Mouse (Mus musculus) thymus, postnatal 10 days (tissue): ENCODE measurements around the gene Pomt2.

Experiments
- DNase-seq, 2 experiments: peaks; one replicate each; pipeline ENCODE4 v3.0.0; 2021; ENCODE audit warnings: low spot score in 2 of 2

Gene Pomt2

DNA sequence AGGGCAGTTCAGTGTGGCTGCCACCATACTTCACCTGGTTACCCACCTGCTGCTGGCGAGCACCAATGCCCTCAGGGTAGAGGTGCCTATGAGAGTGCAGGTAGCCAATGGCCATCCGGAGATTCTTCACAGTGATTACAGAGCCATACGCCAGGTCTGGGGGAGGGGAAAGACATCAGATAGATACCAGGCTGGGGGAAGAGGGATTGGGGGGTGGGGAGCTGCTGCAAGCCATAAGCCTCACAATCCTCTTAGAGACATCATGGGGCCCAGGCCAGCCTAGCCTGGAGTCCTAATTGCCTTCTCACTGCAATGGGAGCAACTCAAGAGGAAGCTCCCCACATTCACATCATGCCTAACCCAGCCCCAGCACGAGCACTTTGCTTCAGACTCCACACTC, 20.5 kb downstream of the Pomt2 start:
- DNase-seq, result no peak

DNA sequence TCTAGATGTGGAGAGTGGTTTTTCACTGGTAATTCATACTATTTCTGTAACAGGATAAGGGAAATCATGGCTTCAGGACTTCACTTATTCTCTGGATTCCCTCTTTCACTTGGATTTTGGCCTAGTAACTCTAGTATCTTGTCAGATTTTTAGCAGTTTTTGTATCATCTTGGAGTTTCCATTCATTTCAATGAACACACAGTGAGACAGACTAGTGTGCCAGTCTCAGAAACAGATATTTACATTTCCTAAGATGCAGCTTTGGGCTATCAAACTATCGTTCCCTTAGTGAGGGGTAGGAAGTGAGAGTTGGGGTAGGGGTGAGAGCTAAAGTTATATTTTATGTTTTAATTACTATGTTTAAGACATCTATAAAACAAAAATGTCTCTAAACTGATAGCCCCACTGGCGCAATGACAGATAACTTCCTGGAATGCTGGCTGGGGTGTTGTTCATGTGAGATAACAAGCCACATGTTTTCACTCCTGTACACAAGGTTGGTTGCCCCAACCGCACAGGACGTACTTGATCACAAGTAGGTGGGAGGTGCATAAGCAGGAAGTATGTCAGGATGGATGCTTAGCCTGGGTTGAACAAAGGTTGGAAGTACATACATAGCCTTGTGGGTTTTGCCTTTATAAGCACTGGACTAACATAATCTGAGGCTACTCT, 25.7 kb downstream of the Pomt2 start:
- no peak for DNase-seq

DNA sequence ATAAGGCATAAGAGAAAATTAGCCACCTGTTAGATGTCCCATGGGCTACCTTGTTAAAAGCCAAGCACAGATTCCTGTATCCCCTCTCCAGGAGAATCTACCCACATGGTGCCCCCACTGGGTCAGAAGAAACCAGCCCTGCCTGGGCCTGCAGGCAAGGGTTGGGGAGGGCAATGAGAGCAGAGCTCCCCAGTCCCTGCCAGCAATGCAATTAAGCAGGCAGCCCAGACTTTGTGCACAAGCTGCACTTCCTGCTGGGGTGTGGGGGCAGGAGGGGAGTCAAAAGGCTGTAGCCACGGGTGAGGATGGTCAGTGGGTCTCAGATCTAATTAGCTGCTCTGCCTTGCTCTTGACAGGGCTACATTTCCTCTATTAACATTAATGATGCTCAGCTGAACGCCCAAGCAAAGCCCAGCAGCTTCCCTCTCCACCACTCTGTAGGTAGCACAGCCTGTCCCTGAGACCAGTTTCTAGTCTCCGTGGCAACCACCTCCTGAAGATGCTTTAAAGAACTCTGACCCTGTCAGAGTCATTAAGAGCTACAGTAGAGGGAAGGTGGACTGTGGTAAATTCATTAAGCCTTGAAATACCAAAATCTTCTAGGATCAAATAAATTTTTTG, 40.3 kb downstream of the Pomt2 start:
- no peak for DNase-seq

DNA sequence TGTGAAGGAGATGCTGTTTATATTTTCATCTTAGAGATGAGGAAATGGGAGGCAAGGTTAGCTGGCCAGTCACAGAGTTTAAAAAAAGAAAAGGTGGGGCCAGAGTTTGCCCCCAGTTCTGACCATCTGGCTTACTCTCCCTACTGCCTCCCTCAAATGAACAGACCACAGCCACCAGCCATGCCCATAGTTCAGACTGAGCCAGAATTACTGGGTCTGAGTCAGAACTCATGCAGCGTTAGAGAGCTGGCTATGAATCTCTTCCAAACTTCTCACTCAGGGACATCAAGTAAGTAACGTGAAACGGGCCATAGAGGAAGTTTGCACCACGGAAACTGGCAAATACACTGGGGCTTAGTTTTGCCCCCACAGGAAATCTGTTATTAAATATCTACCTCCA, 43.0 kb downstream of the Pomt2 start:
- DNase-seq, result no peak

DNA sequence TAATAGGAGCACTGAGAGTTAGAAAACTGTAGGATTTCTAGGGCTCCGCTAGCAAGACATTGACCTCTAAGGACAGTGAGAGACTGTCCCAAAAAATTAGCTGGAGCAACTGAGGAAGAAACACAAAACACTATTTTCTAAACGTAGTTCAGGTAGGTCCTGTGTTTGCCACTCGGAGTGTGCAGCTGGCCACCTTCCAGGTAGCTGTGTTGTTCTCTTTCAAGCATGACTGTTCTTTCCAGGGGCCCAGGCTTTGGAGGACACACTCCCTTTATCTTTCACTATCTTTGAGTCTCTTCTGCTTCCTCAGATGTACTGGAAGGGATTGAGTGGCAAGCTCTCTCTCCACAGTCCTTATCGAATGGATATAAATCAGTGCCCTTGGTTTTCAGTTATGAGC, 44.3 kb downstream of the Pomt2 start:
- no peak for DNase-seq

DNA sequence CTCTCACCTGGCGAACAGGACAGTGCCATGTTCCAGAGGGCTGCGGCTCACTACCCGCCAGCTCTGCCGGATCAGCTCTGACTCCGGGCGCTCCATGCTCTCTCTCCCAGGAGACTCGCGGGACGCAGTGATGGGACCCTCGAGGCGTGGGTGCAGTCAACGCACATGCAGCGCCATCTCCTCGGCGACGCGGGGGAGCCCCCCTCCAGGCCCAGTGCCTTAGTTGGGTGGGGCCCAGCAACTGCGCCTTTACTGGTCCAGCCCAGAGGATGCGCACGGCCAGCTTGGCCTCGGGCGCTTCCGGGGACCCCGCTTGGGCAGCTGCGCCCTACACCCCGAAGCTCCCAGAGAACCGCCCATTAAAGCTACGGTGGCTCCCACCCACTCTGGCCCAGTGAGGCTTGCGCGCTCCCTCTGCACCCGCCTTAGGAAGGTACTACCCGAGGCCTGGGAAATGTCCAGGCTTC, 45.6 kb downstream of the Pomt2 start, which contains the start of gene Ngb:
TSS of gene Ngb (minus strand) at position 375 of the 467 bp plus-strand sequence.
- no peak for DNase-seq

DNA sequence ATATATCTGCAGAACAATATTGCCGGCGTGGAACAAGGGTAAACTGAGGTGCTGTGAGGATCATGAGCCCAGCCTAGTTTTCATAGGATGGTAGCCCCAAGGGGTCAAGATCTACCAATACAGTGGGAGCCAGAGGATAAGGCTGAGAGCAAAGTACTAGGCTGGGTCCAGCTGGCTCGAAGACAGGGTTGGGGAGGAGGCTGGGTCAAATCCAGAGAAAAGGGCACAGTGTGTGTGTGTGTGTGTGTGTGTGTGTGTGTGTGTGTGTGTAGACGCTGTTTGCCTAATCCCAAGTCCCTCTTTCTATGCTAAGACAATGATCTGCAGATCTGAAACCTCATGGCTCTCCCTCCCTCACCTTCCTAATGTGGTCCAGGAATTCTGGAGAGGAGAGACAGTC, 47.4 kb downstream of the Pomt2 start:
- no peak for DNase-seq

DNA sequence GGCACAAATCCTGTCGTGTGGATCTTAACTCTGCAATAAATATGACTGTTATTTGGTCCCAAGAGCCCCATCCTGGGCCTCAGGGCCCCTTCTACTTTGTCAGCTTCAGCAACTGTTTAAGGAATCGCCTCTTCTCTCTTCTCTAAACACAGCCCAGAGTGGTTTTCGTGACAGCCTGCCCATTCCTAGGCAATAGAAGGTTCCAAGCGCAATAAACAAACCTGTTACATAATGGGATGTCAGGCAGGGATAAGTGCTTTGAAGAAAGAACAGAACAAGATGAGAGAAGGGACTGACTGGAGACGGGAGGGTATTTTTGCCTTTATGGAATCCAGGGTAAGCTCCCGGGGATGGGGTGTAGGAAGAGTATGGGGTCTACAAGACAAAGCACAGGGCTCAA, 54.1 kb downstream of the Pomt2 start:
- no peak for DNase-seq

DNA sequence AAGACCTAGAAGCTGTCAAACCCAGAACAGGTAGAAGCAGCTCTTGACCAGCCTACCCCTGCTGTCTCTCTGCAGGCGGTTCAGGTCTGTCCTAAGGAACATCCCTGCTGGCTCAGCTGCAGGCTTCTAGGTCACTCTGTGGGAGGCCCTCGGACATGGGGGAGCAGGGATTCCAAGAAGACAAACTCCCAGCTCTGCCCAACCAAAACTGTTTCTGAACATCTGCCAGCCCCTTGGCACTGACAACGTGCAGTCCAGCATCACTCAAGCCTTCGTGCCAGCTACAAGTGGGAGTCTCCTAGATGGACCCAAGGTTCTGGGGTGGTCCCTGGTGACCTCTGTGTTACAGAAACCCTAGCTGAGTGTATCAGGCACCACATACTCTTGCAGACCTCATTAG, 54.5 kb downstream of the Pomt2 start:
- DNase-seq, result no peak

DNA sequence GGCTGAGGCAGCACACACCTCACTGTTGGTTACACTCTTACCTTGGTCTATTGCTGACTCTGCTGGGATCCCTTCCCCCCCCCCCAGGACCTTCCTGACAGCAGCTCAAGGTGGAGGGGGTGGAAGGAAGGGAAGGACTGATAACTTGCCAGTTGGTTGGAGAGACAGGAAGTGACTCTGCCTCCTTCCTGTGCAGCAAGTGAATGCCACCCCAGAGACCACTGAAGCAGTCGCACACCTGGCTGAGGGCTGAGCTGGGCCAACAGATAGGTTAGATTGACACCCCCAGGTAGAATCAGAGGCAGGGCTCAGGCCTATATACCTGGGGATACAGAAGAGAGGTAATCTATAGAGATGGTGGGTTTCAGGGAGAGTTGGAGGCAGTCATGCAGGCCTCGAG, 55.9 kb downstream of the Pomt2 start:
- no peak for DNase-seq

DNA sequence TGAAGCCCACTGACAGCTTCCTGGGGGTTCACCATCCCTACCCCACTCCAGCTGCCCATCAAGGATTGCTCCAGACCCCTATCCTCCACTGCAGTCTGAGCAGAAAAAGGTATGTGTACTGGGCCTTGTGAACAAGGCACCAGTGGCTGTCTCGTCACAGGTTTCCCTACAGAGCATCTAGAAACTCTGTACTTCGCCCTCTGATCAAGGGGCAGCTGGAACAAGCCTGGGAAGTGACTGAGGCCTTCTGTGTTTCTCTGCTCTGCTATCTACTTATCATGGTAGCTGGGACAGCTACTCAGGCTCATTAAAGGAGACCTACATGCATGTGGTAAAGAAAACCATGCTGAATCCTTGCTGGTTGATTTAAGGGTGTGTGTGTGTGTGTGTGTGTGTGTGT, 58.1 kb downstream of the Pomt2 start:
- DNase-seq, result no peak

DNA sequence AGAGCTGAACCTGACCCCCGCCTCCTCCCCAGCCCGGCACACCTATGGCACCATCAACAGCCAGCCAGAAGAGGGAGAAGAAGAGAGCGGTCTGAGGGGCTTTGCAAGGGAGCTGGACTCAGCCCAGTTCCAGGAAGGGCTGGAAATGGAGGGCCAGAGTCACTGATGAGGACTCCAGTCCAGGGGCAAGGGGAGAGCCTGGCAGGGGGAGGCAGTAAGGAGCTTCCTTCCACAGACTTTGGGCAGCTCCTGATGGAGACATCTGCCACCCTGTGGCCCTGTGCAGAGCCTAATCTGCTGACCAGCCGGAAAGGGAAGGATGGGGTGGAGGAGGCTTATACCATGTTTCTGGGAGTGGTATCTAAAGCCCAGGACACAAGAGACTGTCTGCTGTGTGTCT, 58.5 kb downstream of the Pomt2 start:
- DNase-seq, result no peak

DNA sequence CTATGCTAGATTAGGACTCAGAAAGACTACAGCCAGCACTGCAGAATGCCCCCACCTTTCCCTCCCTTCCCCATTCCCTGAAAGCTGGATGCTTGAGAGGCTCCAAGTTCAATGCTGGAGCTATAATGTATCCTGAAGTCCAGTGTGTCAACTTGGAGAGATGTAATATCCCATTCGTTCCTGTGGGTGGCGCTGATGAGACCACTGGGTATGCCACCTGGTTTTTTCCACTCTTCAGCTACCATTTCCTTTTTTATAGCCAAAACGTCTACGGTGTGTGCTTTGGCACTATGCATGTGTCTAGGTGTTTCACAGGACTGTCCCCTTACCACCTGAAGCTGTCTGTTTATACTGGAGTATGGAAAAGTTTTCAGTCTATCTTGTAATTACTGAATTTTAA, 59.4 kb downstream of the Pomt2 start:
- no peak for DNase-seq

DNA sequence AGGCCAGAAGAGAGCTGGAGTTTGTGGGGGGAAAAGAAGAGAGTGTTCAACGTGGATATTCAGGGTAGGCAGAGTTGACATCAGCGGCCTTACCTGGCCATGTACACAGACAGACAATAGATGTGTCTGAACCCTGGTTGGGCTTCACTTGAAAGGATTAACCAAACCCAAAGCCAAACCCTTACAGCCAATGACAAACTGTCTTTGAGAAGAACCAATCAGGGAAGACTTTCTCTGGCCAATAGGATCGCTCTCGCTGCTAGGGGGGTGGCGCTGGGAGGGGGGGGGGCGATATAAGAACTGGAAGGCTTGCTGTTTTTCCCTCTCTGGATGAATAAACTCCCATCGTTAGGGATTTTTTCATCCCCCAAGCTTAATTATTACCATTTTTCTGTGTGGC, 60.5 kb downstream of the Pomt2 start:
- DNase-seq, result no peak

DNA sequence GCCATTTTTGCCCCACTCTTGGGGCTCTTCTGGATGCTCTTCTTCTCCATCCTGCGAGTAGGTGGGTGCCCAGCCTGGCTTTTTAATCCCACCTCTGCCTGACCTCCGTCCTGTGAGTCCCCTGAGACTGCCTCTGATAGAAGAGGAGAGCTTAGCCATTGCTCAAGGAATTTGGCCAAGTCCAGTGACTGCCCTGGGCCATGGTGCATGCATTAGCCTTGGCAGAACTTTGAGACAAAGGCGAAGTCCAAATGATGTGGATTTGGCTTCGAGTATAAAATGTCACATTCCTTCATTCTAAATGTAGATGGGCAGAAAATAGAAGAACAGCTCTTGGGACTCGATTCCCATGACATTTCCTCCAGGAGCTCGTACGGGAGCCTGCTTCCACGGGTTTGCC, 65.0 kb downstream of the Pomt2 start:
- DNase-seq, result no peak

DNA sequence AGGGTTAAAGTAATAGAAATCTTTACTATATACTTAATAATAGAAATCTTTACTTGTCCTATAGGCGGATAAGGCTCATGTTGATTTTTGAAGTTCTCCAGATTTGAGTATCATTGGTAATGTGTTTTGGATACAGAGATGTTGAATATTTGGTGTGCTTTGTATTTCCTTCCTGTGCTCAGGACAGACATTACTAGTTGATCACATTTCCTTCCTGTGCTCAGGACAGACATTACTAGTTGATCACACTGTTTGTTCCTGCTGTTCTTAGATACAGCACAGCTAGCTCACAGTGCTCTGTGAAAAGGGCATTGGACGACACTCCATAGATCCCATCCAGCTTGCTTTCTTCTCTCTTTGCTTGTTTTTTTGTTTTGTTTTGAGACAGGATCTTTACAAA, 71.2 kb downstream of the Pomt2 start:
- no peak for DNase-seq

DNA sequence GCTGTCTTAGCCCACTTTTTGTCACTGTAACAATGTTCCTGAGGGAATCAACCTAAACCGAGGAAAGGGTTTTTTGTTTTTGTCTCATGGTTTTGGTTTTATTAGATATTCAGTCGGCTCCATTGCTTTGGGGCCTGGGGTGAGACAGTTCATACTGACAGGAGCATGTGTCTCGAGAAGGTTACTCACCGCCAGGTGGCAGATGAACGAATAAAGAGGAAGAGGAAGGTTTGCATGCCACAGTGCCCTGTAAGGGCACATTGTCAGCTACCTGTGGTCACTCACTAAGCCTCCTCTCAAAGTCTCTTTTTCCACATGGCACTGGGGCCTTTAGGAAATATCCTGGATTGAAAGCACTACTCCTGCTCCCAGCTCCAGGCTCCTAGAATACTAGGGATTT, 77.2 kb downstream of the Pomt2 start:
- DNase-seq, result no peak

DNA sequence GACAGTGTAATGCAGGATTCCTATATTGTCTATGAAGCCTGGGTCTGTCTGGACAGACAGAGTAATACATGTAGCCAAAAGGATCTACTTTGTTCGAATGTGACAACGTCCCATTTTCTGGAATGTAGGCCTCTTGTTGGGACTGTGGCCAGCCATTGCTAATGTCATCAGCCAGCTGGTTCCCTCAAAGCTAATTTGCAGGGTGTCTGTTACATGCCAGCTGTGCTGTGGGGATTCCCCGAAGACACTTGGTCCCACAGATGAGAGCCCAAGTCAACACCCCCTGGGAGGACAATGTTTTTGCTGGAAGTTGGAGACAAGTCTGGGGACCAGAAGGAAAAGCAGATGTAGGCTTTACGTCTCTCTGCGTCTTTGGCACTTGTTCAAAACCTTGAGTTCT, 81.3 kb downstream of the Pomt2 start:
- no peak for DNase-seq

DNA sequence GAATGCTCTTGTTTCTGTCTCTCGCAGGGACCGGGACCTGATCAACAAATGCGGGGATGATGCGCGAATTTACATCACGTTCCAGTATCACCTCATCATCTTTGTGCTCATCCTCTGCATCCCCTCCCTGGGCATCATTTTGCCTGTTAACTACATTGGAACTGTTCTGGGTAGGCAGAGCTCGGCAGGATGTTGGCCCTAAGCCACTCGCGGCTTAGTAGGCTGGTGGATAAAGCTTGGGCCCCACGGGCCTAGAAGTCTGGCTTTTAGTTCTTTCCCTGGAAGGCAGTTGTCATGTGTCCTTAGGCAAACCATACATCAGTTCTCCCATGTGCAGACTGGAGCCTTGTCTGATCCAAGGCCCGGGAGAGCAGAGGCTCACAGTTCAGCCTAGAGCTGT, 82.3 kb downstream of the Pomt2 start:
- no peak for DNase-seq

DNA sequence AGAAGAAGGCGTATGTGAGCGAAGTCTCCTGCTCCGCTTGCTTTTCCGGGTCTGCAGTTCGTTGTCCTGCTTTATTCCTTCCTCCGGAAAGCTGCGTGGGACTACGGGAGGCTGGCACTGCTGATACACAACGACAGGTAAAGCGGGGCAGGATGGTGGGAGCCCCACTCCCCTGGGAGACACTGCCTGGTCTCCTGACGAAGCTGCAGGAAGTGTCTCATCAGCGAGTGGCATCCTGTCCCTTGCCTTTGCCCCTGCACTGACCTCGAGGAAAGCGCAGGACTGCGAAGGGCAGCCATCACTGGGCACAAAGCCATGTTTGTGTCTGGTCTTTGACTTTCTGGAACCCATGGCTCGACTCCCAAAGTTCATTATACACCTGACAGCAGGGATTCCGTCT, 90.7 kb downstream of the Pomt2 start:
- DNase-seq, result no peak
